Mouse (Mus musculus) G1E (cell line): ENCODE measurements around the gene Cd300c.

Source experiments
- CTCF ChIP-seq: IDR thresholded peaks from 2 replicates; pipeline ENCODE4 v1.5.1; 2012; ENCODE audit warnings: low read depth, low read length, inconsistent platforms, mixed read lengths
- GATA1 ChIP-seq: IDR thresholded peaks from 2 replicates; pipeline ENCODE4 v1.6.1; 2012; ENCODE audit warnings: borderline replicate concordance, low read length, inconsistent platforms, mixed read lengths
- POLR2AphosphoS5 ChIP-seq: IDR thresholded peaks from 2 replicates; pipeline ENCODE4 v1.6.1; 2012; ENCODE audit warnings: low read depth, low read length, inconsistent platforms; ENCODE audit not compliant: insufficient replicate concordance

- TF ChIP-seq GATA1 (no peak), CTCF (no peak), POLR2AphosphoS5 (no peak)
These were observed 39.4 kb downstream of the Cd300c start for GRCm38 (mm10) chr11:114929581-114929980.
